Mouse (Mus musculus) heart, adult 18-20 months (tissue): Measurements from ENCODE around the gene Gm21860. TPM values are rescaled to one million over a fixed set of nuclear protein-coding genes. Genes with fewer than 3 reads are reported as not detected.
A peak's percentile ranks its signal among the peaks of the same experiment; 100 is the strongest.
"Not testable (repeated sequence)": the region's sequence is repeated elsewhere in the genome, so short reads cannot be mapped to it uniquely, and the experiment has no call there.

Experiments used
- DNase-seq, 2 experiments: peaks; one replicate each; pipeline ENCODE4 v3.0.0; 2021 to 2022; ENCODE audit warnings: mixed read lengths in 1 of 2
- total RNA-seq, 2 experiments: library from RNA; stranded (reverse); gene quantifications; 2 replicates each; pipeline ENCODE4 v1.2.3; 2021

Gene Gm21860
- total RNA-seq, 2 experiments from 2014 or later: not detected

DNA sequence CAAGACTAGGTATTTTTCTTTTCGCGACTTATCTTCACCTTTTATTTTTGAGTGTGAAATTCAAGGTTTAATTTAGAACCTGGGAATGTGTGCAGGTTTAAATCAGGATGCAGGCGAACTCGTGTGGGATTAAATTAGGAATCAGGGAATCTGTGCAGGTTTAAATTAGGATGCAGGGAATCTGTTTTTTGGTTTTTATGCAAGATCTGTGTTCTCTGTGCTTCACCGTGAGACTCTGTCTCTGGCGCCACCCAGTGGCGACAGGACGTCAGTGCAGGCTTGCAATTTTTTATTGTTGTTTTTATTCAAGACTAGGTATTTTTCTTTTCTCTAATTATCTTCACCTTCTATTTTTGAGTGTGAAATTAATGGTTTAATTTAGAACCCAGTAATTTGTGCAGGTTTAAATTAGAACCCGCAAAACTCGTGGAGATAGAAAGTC, 22.5 kb downstream of the Gm21860 start:
- peak in 1 of 2 experiments; percentile 85 for DNase-seq

DNA sequence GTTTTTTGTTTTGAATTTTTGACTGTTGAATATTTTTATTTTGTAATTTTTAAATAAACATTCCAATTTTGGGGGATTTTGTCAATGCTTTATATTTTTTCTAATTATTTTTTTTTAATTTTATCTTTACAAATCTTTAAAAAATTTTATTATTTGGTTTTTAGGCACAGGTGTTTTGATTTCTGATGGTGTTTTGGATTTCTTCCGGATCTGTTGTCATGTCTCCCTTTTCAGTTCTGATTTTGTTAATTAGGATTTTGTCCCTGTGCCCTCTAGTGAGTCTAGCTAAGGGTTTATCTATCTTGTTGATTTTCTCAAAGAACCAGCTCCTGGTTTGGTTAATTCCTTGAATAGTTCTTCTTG, 23.0 kb downstream of the Gm21860 start:
- DNase-seq: not testable (repeated sequence)

DNA sequence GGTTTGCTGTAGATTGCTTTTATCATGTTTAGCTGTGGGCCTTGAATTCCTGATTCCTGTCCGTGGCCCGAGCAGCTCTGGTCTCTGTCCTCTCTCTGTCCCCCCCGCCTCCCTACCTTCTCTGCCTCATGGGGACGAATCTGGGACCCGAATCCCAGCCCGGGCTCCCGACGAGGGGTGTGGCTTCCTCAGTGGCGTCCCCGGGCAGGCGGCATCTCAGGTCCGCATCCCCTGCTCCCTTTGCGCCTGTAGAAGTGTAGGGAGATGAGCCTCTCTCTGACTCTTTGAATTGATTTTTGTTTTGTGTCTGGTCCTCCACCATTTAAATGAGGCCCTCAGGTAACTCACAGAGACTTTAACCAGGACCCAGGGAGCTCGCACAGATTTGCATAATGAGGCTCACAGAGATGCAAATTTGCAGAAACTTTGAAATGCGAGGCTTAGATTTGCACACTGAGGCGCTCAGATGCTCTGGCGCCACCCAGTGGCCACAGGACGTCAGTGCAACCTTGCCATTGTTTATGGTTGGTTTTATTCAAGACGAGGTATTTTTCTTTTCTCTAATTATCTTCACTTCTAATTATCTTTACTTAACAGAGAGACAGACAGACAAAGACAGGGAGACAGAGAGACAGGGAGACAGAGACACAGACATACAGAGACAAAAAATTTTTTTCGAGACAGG, 23.6 kb downstream of the Gm21860 start:
- DNase-seq: not testable (repeated sequence)

DNA sequence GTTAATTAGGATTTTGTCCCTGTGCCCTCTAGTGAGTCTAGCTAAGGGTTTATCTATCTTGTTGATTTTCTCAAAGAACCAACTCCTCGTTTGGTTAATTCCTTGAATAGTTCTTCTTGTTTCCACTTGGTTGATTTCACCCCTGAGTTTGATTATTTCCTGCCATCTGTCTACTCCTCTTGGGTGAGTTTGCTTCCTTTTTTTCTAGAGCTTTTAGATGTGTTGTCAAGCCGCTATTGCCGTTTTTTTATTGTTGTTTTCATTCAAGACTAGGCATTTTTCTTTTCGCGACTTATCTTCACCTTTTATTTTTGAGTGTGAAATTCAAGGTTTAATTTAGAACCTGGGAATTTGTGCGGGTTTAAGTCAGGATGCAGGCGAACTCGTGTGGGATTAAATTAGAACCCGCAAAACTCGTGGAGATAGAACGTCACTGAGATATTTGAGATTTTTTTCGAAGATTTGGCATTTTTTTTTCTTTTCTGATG, 24.8 kb downstream of the Gm21860 start:
- DNase-seq: not testable (repeated sequence)

DNA sequence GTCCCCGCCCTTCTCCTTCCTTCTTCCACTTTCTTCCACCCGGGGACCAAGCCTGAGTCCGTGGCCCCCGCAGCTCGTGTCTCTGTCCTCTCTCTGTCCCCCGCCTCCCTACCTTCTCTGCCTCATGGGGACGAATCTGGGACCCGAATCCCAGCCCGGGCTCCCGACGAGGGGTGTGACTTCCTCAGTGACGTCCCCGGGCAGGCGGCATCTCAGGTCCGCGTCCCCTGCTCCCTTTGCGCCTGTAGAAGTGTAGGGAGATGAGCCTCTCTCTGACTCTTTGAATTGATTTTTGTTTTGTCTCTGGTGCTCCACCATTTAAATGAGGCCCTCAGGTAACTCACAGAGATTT, 25.7 kb downstream of the Gm21860 start:
- DNase-seq: peak in 1 of 2 experiments; percentile 42

DNA sequence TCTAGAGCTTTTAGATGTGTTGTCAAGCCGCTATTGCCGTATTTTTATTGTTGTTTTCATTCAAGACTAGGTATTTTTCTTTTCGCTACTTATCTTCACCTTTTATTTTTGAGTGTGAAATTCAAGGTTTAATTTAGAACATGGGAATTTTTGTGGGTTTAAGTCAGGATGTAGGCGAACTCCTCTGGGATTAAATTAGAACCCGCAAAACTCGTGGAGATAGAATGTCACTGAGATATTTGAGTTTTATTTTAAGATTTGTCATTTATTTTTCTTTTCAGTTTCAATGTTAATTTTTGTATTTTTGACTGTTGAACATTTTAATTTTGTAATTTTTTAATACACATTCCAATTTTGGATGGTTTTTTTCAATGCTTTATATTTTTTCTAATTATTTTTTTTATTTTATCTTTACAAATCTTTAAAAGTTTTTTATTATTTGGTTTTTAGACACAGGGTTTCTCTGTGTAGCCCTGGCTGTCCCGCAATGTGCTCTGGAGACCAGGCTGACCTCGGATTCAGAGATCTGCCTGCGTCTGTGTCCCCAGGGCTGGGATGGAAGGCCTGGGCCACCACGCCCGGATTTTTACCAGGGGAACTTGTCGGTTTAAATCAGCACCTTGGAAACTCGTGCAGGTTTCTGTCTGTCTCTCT, 26.2 kb downstream of the Gm21860 start:
- peak in 1 of 2 experiments; percentile 39 for DNase-seq

DNA sequence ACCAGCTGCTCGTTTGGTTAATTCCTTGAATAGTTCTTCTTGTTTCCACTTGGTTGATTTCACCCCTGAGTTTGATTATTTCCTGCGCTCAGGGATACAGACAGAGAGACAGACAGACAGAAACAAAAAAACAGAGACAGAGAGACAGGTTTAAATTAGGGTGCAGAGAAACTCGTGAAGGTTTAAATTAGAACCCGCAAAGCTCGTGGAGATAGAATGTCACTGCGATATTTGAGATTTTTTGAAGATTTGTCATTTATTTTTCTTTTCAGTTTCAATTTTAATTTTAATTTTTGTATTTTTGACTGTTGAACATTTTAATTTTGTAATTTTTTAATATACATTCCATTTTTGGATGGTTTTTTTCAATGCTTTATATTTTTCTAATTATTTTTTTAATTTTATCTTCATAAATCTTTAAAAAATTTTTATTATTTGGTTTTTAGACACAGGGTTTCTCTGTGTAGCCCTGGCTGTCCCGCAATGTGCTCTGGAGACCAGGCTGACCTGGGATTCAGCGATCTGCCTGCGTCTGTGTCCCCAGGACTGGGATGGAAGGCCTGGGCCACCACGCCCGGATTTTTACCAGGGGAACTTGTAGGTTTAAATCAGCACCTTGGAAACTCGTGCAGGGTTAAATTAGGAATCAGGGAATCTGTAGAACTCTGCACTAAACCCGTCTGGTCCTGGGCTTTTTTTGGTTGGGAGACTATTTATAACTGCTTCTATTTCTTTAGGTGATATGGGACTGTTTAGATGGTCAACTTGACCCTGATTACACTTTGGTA, 27.3 kb downstream of the Gm21860 start:
- not testable (repeated sequence) for DNase-seq

DNA sequence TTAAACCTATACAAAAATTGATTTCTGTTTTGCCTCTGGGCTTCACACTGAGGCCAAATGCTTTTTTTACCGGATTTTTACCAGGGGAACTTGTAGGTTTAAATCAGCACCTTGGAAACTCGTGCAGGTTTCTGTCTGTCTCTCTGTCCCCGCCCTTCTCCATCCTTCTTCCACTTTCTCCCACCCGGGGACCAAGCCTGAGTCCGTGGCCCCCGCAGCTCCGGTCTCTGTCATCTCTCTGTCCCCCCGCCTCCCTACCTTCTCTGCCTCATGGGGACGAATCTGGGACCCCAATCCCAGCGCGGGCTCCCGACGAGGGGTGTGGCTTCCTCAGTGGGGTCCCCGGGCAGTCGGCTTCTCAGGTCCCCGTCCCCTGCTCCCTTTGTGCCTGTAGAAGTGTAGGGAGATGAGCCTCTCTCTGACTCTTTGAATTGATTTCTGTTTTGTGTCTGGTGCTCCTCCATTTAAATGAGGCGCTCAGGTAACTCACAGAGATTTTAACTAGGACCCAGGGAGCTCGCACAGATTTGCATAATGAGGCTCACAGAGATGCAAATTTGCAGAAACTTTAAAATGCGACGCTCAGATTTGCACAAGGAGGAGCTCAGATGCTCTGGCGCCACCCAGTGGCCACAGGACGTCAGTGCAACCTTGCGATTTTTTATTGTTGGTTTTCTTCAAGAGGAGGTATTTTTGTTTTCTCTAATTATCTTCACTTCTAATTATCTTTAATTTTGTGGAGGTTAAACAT, 28.7 kb downstream of the Gm21860 start:
- DNase-seq: not testable (repeated sequence)

DNA sequence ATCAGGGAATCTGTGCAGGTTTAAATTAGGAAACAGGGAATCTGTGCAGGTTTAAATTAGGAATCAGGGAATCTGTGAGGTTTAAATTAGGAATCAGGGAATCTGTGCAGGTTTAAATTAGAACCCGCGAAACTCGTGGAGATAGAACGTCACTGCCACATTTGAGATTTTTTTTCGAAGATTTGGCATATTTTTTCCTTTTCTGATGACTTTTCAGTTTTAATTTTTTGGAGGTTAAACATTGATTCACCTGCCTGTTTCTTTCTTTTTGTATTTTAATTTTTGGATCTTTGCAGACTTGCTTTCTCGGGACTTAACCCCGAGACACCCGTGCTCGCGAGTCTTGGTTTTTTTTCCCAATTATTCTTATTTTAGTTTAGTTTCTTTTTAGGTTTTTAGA, 29.5 kb downstream of the Gm21860 start:
- not testable (repeated sequence) for DNase-seq

DNA sequence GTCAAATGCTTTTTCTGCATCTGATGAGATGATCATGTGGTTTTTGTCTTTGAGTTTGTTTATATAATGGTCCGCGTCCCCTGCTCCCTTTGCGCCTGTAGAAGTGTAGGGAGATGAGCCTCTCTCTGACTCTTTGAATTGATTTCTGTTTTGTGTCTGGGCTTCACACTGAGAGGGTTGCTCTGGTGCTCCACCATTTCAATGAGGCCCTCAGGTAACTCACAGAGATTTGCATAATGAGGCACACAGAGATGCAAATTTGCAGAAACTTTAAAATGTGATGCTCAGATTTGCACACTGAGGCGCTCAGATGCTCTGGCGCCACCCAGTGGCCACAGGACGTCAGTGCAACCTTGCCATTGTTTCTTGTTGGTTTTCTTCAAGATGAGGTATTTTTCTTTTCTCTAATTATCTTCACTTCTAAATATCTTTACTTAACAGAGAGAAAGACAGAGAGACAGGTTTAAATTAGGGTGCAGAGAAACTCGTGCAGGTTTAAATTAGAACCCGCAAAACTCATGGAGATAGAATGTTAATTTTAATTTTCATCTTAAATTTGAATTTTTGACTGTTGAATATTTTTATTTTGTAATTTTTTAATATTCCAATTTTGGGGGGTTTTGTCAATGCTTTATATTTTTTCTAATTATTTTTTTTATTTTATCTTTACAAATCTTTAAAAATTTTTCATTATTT, 30.5 kb downstream of the Gm21860 start:
- peak in 1 of 2 experiments; percentile 54 for DNase-seq

DNA sequence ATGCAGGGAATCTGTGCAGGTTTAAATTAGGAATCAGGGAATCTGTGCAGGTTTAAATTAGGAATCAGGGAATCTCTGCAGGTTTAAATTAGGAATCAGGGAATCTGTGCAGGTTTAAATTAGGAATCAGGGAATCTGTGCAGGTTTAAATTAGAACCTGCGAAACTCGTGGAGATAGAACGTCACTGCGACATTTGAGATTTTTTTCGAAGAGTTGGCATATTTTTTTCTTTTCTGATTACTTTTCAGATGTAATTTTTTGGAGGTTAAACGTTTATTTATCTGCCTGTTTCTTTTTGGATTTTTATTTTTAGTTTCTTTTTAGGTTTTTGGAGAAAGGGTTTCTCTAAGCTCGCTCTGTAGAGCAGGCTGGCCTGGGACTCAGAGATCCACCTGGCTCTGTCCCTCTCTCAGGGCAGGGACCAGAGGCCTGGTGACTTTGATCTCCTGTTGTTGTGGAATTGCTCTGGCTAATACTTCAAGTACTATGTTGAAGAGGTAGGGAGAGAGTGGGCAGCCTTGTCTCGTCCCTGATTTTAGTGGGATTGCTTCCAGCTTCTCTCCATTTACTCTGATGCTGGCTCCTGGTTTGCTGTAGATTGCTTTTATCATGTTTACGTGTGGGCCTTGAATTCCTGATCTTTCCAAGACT, 31.2 kb downstream of the Gm21860 start:
- DNase-seq: peak in 1 of 2 experiments; percentile 79

DNA sequence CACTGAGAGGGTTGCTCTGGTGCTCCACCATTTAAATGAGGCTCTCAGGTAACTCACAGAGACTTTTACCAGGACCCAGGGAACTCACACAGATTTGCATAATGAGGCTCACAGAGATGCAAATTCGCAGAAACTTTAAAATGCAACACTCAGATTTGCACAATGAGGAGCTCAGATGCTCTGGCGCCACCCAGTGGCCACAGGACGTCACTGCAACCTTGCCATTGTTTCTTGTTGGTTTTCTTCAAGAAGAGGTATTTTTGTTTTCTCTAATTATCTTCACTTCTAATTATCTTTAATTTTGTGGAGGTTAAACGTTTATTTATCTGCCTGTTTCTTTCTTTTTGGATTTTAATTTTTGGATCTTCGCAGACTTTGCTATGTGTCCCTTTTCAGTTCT, 34.1 kb downstream of the Gm21860 start:
- not testable (repeated sequence) for DNase-seq

DNA sequence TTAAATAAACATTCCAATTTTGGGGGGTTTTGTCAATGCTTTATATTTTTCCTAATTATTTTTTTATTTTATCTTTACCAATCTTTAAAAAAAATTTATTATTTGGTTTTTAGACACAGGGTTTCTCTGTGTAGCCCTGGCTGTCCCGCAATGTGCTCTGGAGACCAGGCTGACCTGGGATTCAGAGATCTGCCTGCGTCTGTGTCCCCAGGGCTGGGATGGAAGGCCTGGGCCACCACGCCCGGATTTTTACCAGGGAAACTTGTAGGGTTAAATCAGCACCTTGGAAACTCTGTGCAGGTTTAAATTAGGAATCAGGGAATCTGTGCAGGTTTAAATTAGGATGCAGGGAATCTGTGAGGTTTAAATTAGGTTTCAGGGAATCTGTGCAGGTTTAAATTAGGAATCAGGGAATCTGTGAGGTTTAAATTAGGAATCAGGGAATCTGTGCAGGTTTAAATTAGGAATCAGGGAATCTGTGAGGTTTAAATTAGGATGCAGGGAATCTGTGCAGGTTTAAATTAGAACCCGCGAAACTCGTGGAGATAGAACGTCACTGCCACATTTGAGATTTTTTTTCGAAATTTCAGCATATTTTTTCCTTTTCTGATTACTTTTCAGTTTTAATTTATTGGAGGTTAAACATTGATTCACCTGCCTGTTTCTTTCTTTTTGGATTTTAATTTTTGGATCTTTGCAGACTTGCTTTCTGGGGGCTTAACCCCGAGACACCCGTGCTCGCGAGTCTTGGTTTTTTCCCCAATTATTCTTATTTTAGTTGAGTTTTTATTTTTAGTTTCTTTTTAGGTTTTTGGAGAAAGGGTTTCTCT, 35.0 kb downstream of the Gm21860 start:
- DNase-seq: not testable (repeated sequence)

DNA sequence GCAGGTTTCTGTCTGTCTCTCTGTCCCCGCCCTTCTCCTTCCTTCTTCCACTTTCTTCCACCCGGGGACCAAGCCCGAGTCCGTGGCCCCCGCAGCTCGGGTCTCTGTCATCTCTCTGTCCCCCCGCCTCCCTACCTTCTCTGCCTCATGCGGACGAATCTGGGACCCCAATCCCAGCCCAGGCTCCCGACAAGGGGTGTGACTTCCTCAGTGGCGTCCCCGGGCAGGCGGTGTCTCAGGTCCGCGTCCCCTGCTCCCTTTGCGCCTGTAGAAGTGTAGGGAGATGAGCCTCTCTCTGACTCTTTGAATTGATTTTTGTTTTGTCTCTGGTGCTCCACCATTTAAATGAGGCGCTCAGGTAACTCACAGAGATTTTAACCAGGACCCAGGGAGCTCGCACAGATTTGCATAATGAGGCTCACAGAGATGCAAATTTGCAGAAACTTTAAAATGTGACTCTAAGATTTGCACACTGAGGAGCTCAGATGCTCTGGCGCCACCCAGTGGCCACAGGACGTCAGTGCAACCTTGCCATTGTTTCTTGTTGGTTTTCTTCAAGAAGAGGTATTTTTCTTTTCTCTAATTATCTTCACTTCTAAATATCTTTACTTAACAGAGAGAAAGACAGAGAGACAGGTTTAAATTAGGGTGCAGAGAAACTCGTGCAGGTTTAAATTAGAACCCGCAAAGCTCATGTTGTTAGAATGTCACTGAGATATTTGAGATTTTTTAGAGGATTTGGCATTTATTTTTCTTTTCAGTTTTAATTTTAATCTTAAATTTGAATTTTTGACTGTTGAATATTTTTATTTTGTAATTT, 35.8 kb downstream of the Gm21860 start:
- DNase-seq: peak in 1 of 2 experiments; percentile 80

DNA sequence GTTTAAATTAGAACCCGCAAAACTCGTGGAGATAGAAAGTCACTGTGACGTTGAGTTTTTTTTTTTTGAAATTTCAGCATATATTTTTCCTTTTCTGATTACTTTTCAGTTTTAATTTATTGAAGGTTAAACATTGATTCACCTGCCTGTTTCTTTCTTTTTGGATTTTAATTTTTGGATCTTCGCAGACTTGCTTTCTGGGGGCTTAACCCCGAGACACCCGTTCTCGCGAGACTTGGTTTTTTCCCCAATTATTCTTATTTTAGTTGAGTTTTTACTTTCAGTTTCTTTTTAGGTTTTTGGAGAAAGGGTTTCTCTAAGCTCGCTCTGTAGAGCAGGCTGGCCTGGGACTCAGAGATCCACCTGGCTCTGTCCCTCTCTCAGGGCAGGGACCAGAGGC, 36.6 kb downstream of the Gm21860 start:
- DNase-seq: not testable (repeated sequence)

DNA sequence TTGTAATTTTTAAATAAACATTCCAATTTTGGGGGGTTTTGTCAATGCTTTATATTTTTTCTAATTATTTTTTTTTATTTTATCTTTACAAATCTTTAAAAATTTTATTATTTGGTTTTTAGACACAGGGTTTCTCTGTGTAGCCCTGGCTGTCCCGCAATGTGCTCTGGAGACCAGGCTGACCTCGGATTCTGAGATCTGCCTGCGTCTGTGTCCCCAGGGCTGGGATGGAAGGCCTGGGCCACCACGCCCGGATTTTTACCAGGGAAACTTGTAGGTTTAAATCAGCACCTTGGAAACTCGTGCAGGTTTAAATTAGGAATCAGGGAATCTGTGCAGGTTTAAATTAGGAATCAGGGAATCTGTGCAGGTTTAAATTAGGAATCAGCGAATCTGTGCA, 37.1 kb downstream of the Gm21860 start:
- DNase-seq: peak in 1 of 2 experiments; percentile 40
